Mouse (Mus musculus) fat pad, adult 2 months (tissue): ENCODE measurements around the gene U2af1.
"Not testable (repeated sequence)": the region's sequence is repeated elsewhere in the genome, so short reads cannot be mapped to it uniquely, and the experiment has no call there.

Experiments used
- DNase-seq: peaks from one replicate; pipeline ENCODE4 v3.0.0-alpha.2; 2011; ENCODE audit warnings: low read depth, low spot score; ENCODE audit errors: extremely low read depth

Gene U2af1

DNA sequence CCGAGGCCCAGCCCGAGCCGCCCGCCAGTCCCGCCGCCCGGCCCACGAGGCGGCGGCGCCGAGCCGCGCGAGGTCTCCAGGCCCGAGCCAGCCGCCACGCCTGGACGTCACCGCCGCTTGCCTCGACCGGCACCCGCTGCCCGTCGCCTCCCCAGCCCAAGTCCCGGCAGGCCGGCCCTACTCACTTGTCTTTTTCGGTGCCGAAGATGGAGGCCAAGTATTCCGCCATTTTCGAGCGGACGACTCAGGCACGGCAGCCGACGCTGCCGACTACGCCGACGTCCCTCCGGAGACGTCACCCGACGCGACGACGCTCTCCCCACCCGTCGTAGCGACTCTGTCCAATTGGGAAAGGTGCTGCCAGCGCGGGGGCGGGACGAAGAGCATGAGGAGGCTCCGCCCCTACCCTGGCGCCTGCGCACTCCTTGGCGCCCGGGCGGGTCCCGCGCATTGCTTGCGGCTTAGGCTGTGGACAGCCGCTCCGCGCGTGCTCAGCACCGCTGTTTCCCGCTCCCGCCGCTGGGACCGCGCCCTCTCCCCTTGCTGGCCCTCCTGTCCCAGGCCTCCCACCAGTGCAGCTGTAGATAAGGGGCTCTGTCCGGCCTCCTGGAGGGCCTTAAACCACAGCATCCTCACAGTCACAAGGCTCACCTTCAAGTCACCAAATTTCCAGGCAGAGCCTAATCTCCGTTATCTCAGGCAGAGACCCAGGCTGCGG lies at the start of gene U2af1:
Gene U2af1, minus strand, starts transcription at position 425 of the 718 bp plus-strand sequence.
- DNase-seq = peak; percentile 58

DNA sequence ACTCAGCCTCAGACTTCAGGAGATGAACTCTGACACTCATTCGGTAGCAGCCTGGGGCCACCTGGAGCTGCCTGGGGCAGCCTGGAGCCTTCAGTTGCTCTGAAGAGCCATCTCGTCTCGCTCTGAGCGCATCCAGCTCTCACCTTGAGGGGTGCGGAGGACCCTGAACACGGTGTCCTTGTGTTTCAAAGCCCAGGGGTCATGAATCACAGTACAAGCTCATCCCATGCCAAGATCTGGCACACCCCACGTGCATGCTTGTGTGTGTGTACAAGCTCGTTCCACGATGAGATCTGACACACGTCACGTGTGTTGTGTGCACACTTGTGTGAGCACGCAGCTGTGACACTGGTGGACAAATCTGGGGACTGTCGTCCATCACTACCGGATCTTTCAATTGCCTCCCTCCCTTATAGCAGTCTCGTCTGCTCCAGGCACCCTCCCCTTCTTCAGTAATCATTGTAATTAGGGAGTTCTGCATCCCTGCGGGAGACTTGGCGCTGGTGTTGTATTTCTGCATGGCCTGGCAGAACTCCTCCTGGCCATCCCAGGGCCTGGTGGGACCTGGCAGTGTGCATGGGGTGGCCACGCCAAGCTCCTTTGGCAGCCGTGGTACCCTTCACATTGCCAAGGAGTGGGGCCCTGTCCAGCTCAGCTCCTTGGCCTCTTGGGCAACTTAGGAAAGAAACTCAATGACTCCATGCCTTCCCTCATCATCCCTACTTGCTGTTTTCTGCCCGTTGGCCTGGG lies 46.8 kb upstream of the U2af1 start:
- DNase-seq = no peak

DNA sequence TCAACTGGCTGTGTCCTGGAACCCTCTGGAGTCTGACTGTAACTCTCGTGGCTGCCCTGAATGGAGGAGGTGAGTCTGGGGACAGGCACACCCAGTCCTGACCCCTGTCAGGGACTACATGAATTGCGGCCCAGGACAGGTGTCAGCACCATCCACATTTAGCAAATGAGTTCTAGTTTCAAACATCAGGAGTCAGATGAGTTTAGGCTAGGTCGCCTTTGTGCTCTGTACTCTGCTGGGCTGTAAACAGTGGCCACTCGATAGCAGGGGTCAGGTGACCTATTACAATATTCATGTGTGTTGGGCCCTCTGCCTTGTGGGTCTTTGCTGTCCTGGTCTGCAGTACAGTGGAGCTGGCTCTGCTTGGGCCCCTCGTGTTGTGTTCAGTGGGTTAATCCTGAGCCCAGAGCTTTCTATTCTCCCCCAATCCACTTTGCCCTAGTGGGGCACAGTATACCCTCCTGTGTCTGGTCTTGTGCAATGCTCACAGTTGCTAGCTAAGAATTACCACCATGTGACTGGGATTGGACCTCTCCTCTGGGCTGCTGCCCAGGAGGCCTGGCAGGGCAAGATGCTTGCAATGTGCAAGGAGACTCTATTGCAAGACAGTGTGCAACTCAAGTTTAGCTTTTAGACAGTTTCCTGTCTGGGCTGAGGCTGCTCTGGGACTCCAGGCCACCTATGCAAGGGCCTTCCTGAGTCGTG lies 44.7 kb upstream of the U2af1 start:
- no peak for DNase-seq

DNA sequence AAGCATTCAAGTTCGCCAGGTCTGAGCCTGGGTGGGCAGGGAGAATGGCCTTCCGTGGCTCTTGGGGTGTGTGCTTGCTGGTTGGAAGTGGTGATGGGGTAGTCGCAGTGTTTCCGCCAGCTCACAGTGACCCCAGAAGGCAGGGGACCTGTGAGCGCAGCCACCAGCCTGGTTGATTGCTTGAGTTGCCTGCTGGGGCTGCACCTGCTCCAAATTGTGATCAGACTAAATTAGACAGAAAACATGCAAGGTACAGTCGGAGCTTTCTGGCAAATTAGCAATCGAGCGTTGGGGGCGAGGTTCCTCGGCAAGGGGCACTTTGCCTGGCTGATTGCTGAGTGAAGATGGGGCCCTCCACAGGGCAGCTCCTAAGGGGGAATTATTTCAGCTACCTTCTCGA lies 39.7 kb upstream of the U2af1 start:
- DNase-seq = no peak

DNA sequence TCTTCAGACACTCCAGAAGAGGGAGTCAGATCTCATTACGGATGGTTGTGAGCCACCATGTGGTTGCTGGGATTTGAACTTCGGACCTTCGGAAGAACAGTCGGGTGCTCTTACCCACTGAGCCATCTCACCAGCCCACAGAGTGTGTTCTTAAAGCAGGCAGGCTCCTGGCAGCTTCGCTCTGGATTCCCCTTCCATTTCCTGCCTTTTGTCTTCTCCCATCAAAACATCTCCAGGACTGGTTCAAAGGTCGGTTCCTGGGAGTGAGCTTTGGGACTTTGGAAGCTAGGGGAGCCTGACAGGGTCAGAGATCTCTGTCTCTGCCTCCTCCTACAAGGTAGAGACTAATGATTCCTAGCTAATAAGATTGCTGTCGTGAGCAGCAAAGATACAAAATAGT lies 36.7 kb upstream of the U2af1 start:
- DNase-seq = not testable (repeated sequence)

DNA sequence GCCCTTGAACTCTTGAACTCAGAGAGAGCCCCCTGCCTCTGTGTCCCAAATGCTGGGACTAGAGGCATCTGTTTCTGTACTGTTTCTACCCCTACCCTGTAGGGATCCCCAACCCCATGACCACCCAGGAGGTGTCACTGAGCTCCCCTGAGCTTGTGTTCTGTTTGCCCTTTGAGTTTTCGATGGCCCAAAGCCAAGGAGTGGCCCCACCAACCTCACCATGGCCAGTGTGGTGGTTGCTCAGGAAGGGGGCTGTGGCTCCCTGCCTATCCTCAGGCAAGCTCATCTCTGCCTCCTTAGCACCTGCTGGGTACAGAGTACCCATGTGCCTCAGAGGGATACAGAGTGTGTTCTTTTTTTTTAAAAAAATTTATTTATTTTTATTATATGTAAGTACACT lies 36.3 kb upstream of the U2af1 start:
- DNase-seq = no peak

DNA sequence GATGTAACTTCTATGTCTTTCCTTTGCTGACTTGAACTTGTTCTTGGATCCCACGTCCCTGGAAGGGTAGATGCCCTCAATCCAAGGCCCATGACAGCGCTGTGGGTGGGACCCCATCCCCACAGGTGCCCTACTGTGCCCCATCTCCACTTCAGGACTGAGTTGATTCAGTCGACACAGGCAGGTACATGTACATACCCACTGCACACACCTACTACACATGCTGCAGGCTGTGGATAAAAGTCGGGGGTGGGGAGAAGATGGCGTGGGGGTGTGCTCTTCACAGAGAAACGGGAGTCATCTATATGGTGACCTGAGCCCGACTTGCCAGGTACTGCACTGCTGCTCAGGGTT lies 35.3 kb upstream of the U2af1 start:
- no peak for DNase-seq

DNA sequence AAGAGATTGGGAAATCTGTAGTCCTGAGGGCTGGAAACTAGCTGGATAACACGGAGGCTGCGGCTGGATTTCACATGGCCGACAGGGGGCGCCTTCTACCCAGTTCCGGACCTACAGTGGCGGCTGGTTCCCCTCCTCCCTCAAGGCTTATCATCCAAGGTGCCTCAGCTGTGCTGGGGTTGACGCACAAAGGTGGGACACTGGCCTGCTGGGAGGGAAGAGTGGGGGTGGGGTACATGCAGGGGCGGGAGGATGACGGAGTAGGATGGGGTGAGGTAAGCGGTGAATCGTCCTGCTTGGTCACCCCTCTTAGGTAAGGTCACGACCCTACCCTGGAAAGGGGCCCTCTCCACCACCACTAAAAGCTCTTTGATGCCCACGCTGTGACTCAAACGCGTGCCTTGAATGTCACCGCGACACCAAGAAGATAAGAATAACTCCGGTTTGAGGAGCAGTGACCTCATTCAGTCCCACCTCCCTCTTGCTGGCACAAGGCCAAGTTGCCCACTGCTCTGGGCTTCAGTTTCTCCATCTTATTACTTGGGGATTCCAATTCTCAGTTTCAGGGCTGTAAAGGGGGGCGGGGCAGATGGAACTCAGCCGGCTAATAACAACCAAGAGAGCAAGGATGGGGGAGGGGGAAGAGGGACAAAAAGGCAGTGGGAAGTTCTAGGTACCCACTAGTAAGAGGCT lies 34.8 kb upstream of the U2af1 start:
- no peak for DNase-seq

DNA sequence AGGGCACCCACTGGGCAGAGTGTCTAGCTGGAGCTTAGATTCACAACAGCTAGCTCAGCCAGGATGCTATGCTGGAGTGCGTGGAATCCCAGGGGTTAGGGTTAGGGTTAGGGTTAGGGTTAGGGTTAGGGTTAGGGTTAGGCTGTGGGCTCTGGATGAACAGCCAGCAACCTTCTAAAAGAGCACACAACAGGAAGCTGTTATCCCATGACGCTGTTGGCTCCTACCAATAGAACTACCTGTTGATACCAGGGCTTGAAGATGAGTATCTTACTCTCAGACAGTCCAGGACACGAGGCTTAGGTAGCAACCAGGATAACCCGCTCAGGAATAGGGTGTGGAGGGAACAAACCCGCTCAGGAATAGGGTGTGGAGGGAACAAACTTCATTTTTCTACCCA lies 34.2 kb upstream of the U2af1 start:
- no peak for DNase-seq

DNA sequence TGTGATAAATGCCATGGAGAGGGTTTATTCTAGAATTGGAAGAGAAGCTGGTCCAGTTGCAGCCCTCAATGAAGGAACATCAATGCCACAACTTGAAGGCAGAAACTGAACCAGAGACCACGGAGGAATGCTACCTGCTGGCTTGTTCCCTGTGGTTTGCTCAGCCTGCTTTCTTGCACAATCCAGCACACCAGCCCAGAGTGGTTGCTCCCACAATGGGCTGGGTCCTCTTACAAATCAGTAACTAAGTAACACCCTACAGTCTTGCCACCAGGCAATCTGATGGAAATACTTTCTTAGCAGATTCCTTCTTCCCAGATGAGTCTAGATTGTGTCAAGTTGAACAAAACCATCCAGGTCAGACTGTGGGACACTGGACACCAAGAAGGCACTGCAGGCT lies 30.9 kb upstream of the U2af1 start:
- no peak for DNase-seq

DNA sequence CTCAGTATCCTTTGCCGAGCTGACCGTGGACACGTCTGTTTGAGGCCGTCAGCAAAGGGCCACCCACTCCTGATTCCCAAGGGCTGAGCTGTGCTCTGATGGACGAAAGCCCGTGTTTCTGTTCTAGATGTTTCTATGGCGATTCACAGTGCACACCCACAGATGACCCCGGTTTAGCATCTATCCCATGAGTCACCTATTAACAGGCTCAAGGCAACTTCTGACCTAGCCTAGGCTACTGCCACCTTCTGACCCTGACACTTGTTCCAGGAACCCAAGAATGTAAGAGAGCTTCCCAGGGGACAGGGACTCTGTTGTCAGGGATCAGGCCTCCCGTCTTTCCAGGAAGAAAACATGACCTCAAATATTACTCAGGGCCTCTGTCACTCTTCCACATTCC lies 29.4 kb upstream of the U2af1 start:
- DNase-seq = no peak

DNA sequence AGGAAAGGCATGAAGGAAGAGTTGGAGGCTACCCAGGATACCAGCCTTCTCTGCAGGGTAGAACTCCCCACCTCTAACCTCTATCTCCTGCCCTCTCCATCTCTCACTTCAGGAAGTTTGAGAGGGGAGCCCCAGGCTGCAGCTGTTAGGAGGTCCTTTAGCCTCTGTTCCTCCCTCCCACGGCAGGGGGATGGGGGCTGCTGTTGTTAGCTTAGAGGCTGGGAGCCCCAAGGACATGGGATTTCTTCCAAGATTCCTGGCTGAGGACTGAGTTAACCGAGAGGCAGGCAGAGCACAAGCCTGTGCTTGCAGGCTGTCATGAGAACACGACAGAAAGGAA lies 27.5 kb upstream of the U2af1 start:
- peak; percentile 50 for DNase-seq

DNA sequence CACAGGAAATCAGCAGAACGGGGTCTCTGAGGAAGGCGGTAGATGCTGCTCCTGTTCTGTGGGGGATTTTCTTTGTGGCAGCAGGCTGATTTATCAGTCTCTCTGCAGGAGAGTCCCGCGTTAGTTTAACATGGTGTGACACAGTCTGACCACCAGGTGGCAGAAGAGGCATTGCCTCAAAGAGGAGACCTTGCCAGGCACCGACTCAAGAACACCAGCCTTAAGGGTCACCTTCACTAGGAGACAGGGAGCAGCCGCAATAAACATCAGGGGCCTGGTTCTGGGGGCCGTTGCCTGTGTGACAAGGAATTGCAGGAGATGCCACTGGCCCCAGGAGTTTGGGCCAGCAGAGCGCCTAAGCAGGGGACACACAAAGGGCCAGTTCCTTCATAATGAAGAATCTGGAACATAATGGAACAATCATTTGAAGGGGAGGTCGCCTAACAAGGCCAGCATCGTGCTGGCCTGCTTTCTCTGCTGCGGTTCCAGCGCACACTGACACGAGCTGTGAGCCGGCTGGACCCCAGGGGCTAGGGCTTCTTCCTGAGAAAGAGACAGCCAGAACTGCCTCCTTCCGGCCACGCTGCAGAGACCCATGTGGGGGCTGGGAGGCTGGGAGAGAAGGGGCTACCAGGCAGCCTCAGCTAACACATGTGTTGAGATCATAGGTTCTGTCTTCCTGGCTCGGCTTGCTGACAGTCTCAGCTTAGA lies 27.0 kb upstream of the U2af1 start:
- no peak for DNase-seq

DNA sequence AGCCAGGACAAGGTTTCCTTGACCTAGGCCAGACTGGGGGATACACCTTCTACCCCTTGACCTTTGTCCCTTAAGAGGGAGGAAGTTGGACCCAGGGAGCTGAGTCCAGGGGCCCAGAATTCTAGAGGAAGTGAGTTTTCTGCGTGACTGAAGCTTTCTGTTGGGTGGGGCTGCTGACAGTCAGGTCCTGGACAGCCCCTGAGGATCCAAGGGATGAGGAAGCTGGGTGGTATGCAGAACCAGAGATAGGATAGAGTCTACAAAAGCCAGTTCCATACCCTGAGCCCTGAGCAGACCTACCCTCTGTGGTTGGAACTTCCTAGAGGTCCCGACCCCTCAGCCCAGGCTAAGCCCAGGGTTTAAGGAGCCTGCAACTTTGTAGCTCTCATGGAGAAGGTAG lies 21.8 kb upstream of the U2af1 start:
- no peak for DNase-seq

DNA sequence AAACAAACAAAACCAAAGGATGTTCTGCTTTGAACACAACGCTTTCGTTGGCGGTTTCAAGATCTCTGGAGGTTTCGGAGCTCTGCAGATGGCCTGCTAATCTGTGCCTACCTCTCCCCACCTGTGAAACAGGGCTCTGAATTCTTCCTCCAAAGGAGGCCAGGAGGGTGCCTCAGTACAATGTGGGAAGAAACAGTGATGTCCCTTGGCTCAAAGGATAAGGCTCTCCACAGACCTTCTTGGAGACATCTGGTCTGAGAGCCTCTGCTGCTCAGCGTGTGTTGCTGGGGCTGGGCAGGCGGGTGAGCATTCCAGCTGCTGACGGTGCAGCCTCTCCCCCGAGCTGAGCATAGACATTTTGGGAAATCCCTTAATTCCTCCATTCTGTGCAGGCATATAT lies 18.8 kb upstream of the U2af1 start, which contains the start of gene Cryaa:
Gene Cryaa, plus strand, starts transcription at position 301 of the 400 bp plus-strand sequence.
- DNase-seq = no peak

DNA sequence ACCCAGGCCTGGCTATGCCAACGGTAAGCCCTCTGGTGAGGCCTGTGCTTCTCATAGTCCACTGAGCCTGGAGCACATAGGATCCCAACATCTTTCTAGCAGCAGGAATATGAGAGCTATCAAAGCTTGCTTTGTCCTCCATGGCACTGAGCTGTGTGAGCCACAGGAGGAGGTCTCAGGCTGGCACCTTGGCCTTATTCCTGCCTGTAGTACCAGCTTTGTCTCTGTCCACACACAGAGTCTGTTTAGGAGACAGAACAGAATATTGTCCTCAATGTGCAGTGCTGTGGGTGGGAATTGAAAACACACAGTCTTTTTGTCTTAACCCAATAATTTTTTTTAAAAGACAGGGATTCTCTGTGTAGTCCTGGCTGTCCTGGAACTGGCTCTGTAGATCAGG lies 15.7 kb upstream of the U2af1 start:
- DNase-seq = no peak

DNA sequence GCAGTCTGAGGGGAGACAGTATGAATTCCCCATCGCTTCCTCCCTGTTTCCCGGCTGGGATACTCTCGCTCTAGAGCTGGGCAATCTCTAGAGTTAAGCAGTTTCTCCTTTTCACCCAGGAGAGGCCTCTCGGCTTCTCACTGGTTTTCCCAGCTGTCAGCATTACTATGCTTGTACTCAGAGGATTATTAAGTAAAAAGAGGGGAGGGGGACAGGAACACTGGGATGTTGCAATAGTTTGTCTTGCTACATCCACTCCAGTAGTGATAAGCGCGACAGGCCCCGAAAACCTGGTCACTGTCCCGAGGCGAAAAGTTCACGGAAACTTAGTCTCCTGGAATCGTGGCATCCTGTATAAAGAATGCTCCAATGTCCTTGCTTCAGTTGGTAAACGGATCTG lies 13.6 kb upstream of the U2af1 start:
- no peak for DNase-seq

DNA sequence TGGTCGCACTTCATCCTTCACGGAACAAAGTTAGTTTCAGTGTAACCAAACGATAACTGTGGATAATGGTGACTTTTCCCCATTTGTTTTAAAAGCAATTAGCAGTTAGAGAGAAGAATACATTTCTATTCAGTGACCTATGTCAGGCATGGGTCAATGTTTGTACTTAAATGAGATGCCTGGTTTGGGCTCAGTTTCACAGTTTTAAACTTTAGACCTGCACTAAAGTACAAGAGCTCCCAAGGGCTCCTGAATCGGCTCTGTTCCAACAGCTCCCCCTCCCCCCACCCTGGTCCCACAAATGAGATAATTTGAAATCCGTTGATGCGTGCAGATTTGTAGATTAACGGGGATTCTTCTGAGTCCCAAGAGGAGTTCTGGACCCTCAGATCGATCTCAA lies 13.0 kb upstream of the U2af1 start:
- no peak for DNase-seq

DNA sequence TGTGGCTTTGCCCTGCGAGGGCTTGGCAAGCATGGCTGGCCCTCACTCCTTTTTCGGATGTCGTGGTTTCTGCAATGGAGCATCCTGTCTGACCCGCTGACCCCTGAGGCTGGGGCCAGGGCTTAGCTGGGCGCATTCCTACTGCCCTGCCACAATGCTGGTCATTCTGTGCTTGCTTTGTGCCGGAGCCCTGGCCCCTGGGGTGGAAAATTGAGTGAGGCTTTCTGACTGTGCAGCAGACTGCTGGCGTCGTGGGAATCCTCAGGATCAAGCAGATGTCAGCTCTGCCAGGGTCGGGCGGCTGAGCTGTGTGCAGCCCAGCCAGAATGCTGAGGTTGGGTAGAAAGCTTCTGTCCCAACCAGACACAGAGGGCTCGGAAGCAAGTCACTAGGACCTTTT lies 11.5 kb upstream of the U2af1 start:
- DNase-seq = no peak

DNA sequence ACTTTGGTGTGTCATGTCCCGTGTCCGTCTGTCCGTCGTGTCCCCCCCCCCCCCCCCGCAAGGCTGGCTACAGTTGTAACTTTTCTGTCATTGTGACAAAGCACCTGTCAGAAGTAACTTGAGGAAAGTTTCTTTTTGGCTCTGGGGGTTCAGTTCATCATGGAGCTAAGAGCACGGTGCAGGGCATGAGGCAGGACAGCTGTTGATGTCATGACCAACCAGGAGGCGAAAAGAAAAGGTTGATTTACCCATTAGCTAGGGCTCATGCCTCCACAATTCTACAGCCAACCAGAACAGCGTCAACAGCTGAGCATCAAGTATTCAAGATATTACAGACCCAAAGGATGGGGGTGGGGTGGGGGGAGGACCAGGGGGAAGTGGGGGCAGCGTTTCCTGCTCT lies 9.6 kb upstream of the U2af1 start:
- no peak for DNase-seq

DNA sequence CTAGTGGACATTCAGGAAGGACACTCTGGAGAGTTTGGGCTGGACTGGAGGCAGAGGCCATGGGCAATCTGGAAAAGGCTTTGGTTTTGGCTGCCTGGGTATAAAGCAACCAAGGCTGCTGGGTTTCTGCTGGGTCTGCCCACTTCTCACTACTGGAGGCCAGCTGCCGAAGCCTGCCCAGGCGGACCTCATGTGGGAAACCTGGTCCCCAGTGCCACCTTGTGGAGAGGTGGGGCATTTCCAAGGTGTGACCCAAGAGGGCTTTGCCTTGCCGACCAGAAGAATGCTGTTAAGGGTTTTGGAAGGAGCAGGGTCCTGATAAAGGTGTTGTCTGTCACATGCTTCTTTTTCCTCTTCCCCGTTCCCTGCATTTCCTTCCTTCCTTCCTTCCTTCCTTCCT lies 6.1 kb upstream of the U2af1 start:
- DNase-seq = no peak
